Mouse (Mus musculus): ENCODE data around the gene Gkn2.

DNA sequence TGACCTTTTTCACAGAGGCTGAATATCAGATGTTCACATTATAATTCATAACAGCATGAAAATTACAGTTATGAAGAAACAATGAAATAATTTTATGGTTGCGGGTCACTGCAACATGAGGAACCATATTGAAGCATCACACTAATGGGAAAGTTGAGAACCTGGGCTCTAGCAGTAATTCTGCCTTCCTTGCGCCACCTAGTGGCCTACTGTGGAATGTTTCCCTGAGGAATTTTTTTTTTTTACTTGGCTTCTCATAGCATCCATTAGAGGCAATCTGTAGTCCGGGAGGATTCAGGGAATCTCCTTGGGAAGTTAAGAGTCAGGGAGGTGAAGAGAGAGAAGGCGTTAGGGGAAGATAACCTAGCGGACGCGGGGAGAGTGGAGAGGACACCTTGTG is 13.0 kb downstream of the Gkn2 start:
- TF ChIP-seq POLR2A (IDR thresholded peaks at IDR 0.05; ENCODE audit: low read depth, low read length) (no peak), CTCF (IDR thresholded peaks at IDR 0.05; ENCODE audit: borderline replicate concordance, insufficient read depth, low read length) (peak; percentile 17; the same call in 1 of the 2 replicates)

Measured in embryonic fibroblast, embryonic 13.5 days (primary cell).